Mouse (Mus musculus): ENCODE measurements around the gene Faap24.

- TF ChIP-seq ZNF384 (IDR thresholded peaks at IDR 0.05; ENCODE audit: low read depth, low read length) (no peak), CHD2 (IDR thresholded peaks at IDR 0.05; ENCODE audit: low read depth, low read length) (no peak), MAFK (IDR thresholded peaks at IDR 0.05; ENCODE audit: insufficient read depth, low read depth, low read length) (no peak)
Measured at GRCm38 (mm10) chr7:35401169-35401568, 4.5 kb upstream of the Faap24 start.

Data from ES-E14 (cell line).